In the genomic region with DNA sequence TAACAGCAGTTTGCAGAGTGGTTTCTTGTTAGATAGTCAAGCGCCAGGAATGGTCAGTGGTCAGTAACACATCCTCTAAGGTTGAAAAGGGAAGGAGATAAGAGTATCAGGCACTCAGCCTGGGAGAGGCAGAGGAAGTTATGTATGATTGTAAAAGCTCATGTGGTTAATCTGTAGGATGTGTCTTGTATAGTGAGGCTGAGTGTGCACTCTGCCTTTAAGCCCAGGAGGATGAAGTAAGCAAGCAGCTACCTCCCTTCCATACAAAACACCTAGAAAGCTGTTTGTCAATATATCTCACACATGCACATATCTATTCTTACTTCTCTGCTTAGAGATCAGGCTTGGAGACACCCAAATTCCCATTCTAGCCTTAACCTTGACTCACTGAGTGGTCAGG, we compare ENCODE assay signal across 16 mouse cellular contexts.
"Had no signal": no experiment of that assay in that cellular context is flagged by ENCODE, and none has a peak within 500 bp of the region (broad histone marks: within the 10 kb centered on the region; RNA-seq: fewer than 3 reads in every experiment).

No protein-coding gene starts in this region.

- H3K4me3 ChIP-seq: neural tube, embryonic 13.5 days; neural tube, embryonic 15.5 days; stomach, embryonic 15.5 days had no signal

- H3K36me3 ChIP-seq: neural tube, embryonic 13.5 days; neural tube, embryonic 15.5 days; stomach, embryonic 15.5 days had no signal

- H3K27ac ChIP-seq: neural tube, embryonic 13.5 days; neural tube, embryonic 15.5 days; stomach, embryonic 15.5 days; stomach, postnatal 0 days had no signal

- H3K9ac ChIP-seq: neural tube, embryonic 13.5 days; neural tube, embryonic 15.5 days; stomach, embryonic 15.5 days had no signal

- H3K27me3 ChIP-seq: neural tube, embryonic 13.5 days; neural tube, embryonic 15.5 days; stomach, embryonic 15.5 days had no signal

- H3K4me1 ChIP-seq: neural tube, embryonic 13.5 days; stomach, embryonic 15.5 days had no signal

- DNase-seq: retina, postnatal 1 day; right cerebral cortex, adult 18-20 months; right cerebral cortex, postnatal 14 days; right cerebral cortex, postnatal 25 days; right cerebral cortex, postnatal 4 days; spleen, adult 18-20 months; thymus, adult 18-20 months; thymus, adult 2 months; thymus, postnatal 14 days; thymus, postnatal 25 days; thymus, postnatal 36 days; thymus, postnatal 4 days had no signal
